Mouse (Mus musculus) lung, embryonic 14.5 days (tissue): Measurements from ENCODE around the gene Cdk19. TPM values are rescaled to one million over a fixed set of nuclear protein-coding genes. Genes with fewer than 3 reads are reported as not detected.

ENCODE experiments used
- ATAC-seq: fragments of 200-750 bp; cut with Nextera tagmentation; 2 replicates; pipeline ENCODE4 v1.8.0; 2017; ENCODE audit warnings: mild to moderate bottlenecking, moderate TSS enrichment, moderate library complexity; ENCODE audit not compliant: insufficient read depth
- DNase-seq: peaks from one replicate; pipeline ENCODE4 v3.0.0-alpha.2; 2015
- H3K27ac ChIP-seq: fragments of 300-500 bp; sonication (generic); 2 replicates; pipeline ENCODE4 v1.5.1; 2014; ENCODE audit warnings: low read depth, mild to moderate bottlenecking, moderate library complexity
- H3K27me3 ChIP-seq: fragments of 300-500 bp; sonication (generic); 2 replicates; pipeline ENCODE4 v1.6.1; 2014; ENCODE audit warnings: low read length, control low read depth; ENCODE audit not compliant: insufficient read depth
- H3K36me3 ChIP-seq: fragments of 300-500 bp; sonication (generic); 2 replicates; pipeline ENCODE4 v1.6.1; 2014; ENCODE audit warnings: control low read depth; ENCODE audit not compliant: insufficient read depth
- H3K4me1 ChIP-seq: fragments of 300-500 bp; sonication (generic); 2 replicates; pipeline ENCODE4 v1.6.1; 2014; ENCODE audit warnings: antibody characterized with exemption, control low read depth; ENCODE audit not compliant: insufficient read depth
- H3K4me2 ChIP-seq: fragments of 300-500 bp; sonication (generic); 2 replicates; pipeline ENCODE4 v1.6.1; 2014; ENCODE audit warnings: mild to moderate bottlenecking
- H3K4me3 ChIP-seq: fragments of 300-500 bp; sonication (generic); 2 replicates; pipeline ENCODE4 v1.5.1; 2014; ENCODE audit warnings: low read depth, low read length
- H3K9ac ChIP-seq: fragments of 300-500 bp; sonication (generic); 2 replicates; pipeline ENCODE4 v1.6.1; 2014
- H3K9me3 ChIP-seq: fragments of 300-500 bp; sonication (generic); 2 replicates; pipeline ENCODE4 v1.6.1; 2016; ENCODE audit warnings: low read depth, low read length, control low read depth
- CTCF ChIP-seq: IDR thresholded peaks from 2 replicates; pipeline ENCODE4 v1.5.1; 2016; ENCODE audit warnings: antibody characterized with exemption, low read depth
- WGBS: fragments of 180-500 bp; shearing (Covaris S2); extraction: QIAGEN DNeasy Blood & Tissue Kit; methylation state at CpG from one replicate; pipeline ENCODE4 v1.1.7; 2014; 5-methylcytosine and 5-hydroxymethylcytosine counted together
- polyA plus RNA-seq: library from polyadenylated mRNA; unstranded; fragments of >200 nt; fragmentation: Nextera tagmentation; extraction: Ambion mirVana; gene quantifications from 2 replicates; pipeline ENCODE4 v1.2.1, GENCODE M21; 2014

Gene Cdk19
- polyA plus RNA-seq, 1 experiment from 2014 or later = 10.6 TPM

DNA sequence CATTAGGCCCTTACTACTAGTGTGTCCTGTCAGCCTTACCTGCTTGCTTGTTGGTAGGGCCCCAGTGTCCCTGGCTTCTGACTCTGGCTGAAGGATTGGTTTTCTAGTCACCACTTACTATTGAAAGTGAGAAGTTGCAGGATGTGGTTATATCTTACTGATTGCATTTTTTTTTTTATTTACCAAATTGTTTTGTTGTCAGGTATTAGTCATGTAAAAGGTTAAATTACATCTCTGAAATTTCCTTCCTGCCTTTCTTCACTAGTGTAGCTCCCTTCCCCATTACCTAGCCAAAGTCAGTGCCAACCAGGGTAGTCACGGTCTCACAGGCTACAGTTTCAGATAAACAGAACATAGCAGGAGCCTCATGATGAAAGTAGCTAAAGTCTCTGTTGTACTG is 139.9 kb downstream of the Cdk19 start:
- 82% methylated on average over 1 of the region's 1 CpGs for WGBS
- TF ChIP-seq CTCF = no peak
- DNase-seq (no peak), ATAC-seq (no peak)
- H3K4me1 ChIP-seq = 0 out of 2 replicates have a peak, but pooled peaks cover 3% of the 10 kb centered on the region
- no peak overlapping the region for H3K4me2 ChIP-seq
- no peak overlapping the region for H3K27ac ChIP-seq
- peaks cover 36% of the 10 kb centered on the region for H3K36me3 ChIP-seq
- no peaks in the 10 kb centered on the region for H3K9me3 ChIP-seq
- no peak overlapping the region for H3K4me3 ChIP-seq
- no peak overlapping the region for H3K9ac ChIP-seq
- H3K27me3 ChIP-seq = no peaks in the 10 kb centered on the region

- Histone ChIP-seq H3K27ac (no peak overlapping the region), H3K4me3 (no peak overlapping the region), H3K4me2 (no peak overlapping the region), H3K9me3 (no peaks in the 10 kb centered on the region), H3K27me3 (no peaks in the 10 kb centered on the region), H3K9ac (no peak overlapping the region), H3K4me1 (0 out of 2 replicates have a peak, but pooled peaks cover 3% of the 10 kb centered on the region), H3K36me3 (peaks cover 36% of the 10 kb centered on the region)
- DNase-seq = no peak
- no peak for TF ChIP-seq CTCF
- ATAC-seq = no peak
- 72% methylated on average over 8 of the region's 8 CpGs for WGBS
Measured at GRCm38 (mm10) chr10:40479621-40480193, 140.3 kb downstream of the Cdk19 start.

GRCm38 (mm10) chr10:40481534-40481933 is 142.2 kb downstream of the Cdk19 start:
- no peak overlapping the region for H3K9ac ChIP-seq
- H3K4me3 ChIP-seq = no peak overlapping the region
- ATAC-seq = no peak
- no peak for TF ChIP-seq CTCF
- no peak overlapping the region for H3K27ac ChIP-seq
- no peaks in the 10 kb centered on the region for H3K9me3 ChIP-seq
- H3K4me1 ChIP-seq = 0 out of 2 replicates have a peak, but pooled peaks cover 3% of the 10 kb centered on the region
- 40% methylated on average over 3 of the region's 3 CpGs for WGBS
- H3K4me2 ChIP-seq = no peak overlapping the region
- H3K27me3 ChIP-seq = no peaks in the 10 kb centered on the region
- no peak for DNase-seq
- peaks cover 28% of the 10 kb centered on the region for H3K36me3 ChIP-seq

DNA sequence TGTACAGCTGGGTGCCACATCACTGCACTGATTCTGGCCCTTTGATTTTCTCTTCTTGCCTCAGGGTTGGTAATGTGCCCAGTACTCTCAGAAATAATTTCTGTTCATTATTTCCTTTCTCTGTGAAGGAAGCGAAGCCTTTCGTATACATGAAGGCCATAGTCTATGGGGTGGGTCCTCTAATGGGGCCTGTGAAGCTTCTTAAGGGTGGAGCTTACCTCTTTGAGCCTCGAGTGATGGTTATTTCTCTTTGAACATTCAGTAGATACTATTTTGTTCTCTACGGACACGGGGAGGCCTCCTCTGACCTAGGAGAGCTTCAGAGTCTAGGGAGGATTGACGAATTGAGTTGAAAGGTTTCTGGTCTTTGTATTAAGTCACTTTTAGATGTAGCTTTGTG is 142.9 kb downstream of the Cdk19 start:
- H3K27ac ChIP-seq = no peak overlapping the region
- H3K4me1 ChIP-seq = 0 out of 2 replicates have a peak, but pooled peaks cover 3% of the 10 kb centered on the region
- H3K4me3 ChIP-seq = no peak overlapping the region
- no peak overlapping the region for H3K4me2 ChIP-seq
- TF ChIP-seq CTCF = no peak
- peaks cover 22% of the 10 kb centered on the region for H3K36me3 ChIP-seq
- H3K27me3 ChIP-seq = no peaks in the 10 kb centered on the region
- H3K9ac ChIP-seq = no peak overlapping the region
- DNase-seq (no peak), ATAC-seq (no peak)
- WGBS = 80% methylated on average over 6 of the region's 6 CpGs
- H3K9me3 ChIP-seq = no peaks in the 10 kb centered on the region

DNA sequence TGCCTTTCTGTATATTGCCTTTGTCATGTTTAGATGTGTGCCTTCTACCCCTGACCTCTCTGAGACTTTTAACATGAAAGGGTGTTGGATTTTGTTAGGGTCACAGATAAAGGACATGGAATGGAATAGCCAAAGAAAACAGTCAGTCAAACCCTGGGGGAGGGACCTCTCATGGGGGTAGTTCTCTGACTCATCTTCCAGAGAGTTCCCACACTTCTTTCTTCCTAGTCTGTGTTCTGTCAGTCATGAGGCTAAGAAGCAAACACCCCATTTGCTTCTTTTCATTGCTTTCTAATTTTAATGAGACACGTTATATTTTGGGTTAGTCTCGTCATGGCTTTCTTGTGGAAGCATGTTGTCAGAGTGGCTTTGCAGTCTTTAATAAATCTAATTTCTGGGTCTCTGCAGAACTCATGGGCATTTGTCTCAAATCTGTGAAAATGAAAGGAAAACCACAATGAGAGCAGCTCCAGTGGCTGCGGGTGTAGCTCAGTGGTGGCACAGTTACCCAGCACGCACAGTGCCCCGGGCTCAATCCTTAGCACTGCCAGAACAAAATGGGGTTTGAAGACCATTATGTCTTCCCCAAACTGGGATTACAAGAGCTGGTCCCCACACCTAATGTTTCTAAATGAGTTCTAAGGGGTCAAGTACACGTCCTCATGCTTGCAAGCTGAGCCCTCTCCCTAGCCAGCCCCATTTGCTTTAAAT is 149.9 kb downstream of the Cdk19 start:
- WGBS = 86% methylated on average over 6 of the region's 6 CpGs
- Histone ChIP-seq H3K36me3 (no peaks in the 10 kb centered on the region), H3K27ac (no peak overlapping the region), H3K4me2 (no peak overlapping the region), H3K27me3 (no peaks in the 10 kb centered on the region), H3K4me1 (no peaks in the 10 kb centered on the region), H3K9ac (no peak overlapping the region), H3K4me3 (no peak overlapping the region), H3K9me3 (no peaks in the 10 kb centered on the region)
- TF ChIP-seq CTCF = no peak
- ATAC-seq (no peak), DNase-seq (no peak)

DNA sequence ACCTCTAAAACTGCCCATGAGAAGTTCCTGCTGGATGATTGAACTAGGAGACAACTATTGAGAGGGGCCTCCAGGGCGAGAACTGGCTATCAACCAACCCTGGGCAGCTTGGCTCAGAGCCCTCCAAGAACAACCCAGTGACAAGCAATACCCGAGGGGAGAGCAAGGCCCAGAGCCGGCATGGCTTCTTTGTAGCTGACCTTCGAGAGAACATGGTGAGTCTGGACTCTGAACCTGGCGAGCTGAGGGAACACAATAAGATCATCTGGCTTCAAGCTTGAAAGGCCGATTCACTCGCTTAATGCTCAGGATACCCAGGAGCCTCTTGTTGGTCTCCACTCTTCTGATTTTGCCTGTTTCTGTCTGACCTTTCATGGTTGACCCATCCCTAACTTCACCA is 151.8 kb downstream of the Cdk19 start:
- no peak for TF ChIP-seq CTCF
- DNase-seq = no peak
- 90% methylated on average over 7 of the region's 7 CpGs for WGBS
- H3K27me3 ChIP-seq = no peaks in the 10 kb centered on the region
- H3K9me3 ChIP-seq = no peaks in the 10 kb centered on the region
- no peaks in the 10 kb centered on the region for H3K36me3 ChIP-seq
- H3K4me2 ChIP-seq = no peak overlapping the region
- H3K4me3 ChIP-seq = no peak overlapping the region
- no peak for ATAC-seq
- H3K27ac ChIP-seq = no peak overlapping the region
- no peaks in the 10 kb centered on the region for H3K4me1 ChIP-seq
- no peak overlapping the region for H3K9ac ChIP-seq

DNA sequence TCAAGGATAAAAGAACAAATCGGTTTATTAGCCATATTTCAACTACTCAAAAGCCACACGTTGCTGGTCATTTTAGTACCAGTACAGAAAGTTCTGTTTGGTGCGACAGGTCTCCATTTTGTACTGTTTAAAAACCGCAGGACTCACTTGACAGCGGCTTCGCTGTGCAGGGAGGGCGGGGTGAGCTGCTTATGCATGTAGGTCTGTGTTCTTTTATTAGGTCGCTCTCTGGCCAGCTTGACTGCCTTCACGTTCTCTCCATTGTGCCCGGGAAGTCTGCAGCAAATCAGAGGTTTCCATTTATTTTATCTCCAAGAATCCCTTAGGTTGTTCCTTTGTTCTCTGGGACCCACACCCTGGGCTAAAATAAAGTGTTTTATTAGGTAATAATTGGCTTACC is 152.4 kb downstream of the Cdk19 start:
- Histone ChIP-seq H3K9me3 (no peaks in the 10 kb centered on the region), H3K36me3 (no peaks in the 10 kb centered on the region), H3K4me1 (no peaks in the 10 kb centered on the region), H3K27me3 (no peaks in the 10 kb centered on the region), H3K27ac (no peak overlapping the region), H3K4me3 (no peak overlapping the region), H3K4me2 (no peak overlapping the region), H3K9ac (no peak overlapping the region)
- DNase-seq (no peak), ATAC-seq (no peak)
- TF ChIP-seq CTCF = no peak
- 71% methylated on average over 10 of the region's 10 CpGs for WGBS
